Mouse (Mus musculus): ENCODE data around the gene Cfp.

Gene Cfp

DNA sequence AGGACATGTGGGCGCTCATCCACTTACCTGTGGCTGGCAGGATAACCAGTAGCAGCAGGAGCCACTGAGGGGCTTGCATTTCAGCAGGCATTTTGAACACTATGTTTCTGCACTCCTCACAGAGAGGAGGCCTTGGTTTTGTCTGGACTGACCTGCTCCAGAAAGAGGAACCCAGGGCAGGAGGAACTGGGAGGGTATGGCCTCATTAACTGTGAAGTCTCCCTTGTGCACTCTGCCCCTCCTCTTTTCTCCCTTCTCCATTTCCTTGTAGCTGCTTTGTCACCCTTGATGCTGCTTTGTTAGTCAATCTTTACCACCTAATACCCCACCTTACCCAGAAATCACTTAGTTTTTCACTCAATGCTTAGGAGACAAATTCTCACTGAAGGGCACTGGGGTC, at the start of gene Cfp:
Gene Cfp, minus strand, starts transcription at position 192 of the 400 bp plus-strand sequence.
- peak; percentile 79 for DNase-seq (ENCODE audit: low read depth)

DNA sequence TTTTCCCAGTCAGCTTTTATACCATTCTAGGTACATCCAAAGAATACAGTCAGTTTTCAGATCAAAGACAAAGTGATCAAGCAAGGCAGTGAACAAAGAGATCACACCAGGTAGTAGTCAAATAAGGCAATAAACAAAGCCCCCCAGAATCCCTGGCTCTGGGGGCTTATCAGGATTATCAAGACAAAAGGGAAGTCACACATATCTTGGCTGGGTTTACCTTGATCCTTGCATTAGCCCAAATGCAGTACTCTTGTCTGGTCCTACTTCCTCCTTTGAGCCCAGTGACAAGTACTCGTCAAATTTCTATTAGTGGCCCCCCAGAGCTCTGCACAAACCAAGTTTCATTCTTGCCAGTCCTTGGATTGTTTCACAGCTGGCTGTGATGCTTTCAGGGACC, 49.5 kb upstream of the Cfp start:
- DNase-seq (ENCODE audit: low read depth) = no peak

DNA sequence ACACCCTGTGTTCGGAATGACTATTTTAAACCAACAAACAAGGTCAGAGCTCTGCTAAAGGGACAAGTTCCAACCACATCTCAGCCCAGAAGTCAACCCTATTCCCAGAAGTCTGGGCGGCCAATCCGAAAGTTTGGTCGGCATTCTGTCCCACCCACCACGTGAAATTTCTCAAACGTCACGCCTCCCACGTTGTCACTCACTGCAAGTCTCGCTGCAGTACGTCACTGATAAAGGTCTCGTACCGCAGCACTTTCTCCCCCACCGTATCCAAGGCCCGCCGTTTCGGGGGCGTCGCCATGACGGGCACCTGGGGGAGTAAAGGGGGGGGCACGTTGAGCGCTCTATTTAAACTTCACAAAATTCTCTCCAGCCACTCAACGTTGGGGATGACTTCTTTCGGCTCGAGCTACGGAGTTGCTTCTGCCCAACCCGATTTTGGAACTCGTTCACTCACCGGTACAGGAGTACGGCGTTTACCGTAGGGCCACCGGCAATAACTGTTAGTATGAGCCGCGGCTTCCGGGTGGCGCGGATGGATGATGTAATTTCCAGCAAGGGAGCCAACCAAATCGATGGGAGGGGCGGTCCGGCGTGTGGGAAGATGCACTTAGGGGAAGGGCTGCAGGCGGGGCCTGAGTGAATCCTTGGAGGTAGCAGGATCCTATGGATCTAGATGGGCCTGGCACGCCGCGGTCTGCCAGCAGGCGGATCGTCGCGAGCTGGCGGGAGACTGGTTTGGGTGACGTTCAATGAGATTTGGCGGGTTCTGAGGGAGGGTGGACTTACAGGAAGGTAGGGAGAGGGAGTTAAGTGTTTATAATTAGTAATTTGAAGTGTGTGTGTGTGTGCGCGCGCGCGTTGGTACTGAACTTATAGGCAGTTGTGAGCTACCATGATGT, 30.4 kb upstream of the Cfp start, which contains the start of gene Uxt:
Gene Uxt, minus strand, starts transcription at position 541 of the 902 bp plus-strand sequence.
- DNase-seq (ENCODE audit: low read depth) = peak; percentile 95

DNA sequence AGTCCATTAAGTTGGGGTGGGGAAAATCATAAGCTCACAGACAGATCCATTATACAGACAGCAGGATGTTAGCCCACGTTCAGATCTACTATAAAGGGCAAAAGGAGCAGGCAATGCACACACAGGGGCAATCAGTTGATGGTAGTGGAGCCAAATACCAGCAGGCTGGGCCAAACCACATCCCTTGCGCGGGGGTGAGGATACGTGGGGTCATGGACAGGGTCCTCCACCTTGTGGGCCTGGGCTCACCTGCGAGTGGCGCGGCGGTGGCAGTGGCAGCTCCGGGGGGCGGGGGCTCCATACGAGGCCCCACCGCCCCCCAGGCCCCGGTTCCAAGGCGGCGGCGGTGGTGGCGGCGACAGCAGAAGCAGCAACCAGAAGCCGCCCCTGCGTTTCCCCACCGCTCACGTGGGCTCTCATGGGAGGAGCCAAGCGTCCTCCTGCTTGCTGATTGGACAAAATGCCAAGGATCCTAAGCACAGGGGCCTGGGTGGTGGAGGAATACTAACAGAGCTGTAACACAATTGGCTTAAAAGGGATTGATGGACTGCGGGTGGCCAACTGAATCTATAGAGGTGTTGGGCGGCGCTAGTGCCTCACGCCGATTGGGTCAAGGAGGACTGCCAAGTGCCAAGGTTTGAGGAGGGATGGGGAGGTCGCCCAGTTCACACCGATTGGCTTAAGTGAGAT, 19.0 kb upstream of the Cfp start, which contains the start of gene Elk1:
Gene Elk1, minus strand, starts transcription at position 418 of the 690 bp plus-strand sequence.
- peak; percentile 94 for DNase-seq (ENCODE audit: low read depth)

DNA sequence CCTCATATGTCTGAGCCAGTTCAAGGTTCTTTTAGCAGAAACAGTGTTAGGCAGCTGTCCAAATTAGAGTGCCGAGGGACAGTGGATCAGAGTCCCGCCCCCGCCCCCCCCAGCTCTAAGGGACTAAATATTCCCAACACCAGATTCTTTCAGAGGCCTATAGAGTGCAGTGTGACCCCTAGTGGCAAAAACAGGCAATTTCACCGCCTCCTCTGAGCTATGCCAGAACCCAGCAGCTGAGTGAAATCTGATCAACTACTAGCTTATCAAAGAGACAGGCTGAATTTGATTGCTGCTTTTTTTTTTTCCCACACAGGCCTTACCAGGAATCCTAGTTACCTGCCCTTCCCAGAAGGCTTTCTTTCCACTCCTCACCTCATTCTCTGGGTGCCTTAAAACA, 14.7 kb upstream of the Cfp start:
- DNase-seq (ENCODE audit: low read depth) = peak; percentile 40

DNA sequence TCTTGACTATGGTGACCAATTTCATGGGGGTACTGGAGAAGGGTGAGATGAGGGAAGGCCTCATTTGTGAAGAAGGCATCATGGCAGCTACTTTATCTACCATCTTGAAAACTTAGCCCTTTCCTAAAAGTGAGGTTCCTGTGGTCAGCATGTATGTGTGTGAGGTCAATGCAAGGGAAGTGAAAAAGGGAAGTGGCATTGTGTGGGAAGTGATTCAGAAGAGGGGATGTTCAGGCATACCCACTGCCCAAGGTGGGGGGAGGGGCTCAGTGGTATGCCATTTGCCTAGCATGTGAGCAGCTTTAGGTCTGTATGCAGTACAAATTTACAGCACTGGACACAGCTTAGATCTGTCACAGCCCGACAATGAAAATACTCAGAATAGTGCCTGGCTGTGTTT, 608 bp upstream of the Cfp start:
- DNase-seq (ENCODE audit: low read depth) = peak; percentile 93

DNA sequence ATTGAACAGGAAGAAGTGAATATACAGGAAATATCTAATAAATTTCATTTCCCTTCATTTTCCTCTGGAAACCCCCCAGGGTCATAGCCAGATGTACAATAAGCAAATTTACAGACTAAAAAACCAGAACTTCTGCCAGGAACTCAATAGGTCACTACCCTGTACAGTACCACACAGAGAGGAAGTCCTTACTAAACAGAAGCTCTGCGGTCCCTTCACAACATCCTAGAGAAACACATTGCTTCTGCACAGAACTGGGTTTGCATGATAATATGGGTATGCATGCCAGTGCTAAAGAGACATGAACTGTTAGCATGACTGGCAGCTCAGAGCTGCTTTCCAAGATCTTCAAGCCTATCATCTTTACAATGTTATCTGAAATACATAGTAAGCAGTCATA, 1.5 kb downstream of the Cfp start:
- DNase-seq (ENCODE audit: low read depth) = peak; percentile 54

DNA sequence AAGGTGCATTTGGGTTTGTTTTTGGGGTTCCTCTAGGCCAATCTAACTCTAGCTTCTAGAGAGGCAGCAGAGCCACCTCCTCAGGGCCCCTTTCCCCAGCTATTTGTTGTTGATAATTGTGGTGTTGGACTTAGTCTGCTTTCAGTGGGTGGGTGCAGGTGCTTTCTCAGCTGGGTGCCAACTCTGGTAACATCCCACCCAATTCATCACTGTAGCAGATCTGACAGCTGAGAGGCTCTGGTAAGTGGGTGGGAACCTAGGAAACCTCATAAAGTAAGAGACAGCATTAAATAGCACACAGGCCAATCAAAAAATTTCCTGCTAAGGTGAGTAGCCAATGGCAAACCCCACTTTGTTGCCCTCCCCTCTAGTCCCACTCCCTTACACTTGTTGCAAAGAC, 6.4 kb downstream of the Cfp start:
- no peak for DNase-seq (ENCODE audit: low read depth)

DNA sequence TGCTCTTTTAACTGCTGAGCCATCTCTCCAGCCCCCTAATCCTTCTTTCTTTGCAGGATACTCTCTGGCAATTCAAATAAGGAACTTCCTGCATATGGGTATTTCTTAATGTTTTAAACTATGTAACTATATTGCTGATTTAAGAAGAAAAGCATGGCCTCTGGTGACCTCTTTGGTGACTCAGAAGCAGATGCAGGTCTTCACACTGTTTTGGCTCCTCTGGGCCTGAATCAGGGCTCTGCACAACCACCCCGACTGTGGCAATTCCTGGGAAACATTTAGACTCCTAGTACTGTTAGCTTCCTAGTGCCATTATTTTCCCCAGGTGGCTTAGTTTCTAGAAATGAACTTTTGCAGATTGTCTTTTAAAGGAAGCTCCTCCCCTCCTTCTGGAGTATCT, 7.8 kb downstream of the Cfp start:
- no peak for DNase-seq (ENCODE audit: low read depth)

DNA sequence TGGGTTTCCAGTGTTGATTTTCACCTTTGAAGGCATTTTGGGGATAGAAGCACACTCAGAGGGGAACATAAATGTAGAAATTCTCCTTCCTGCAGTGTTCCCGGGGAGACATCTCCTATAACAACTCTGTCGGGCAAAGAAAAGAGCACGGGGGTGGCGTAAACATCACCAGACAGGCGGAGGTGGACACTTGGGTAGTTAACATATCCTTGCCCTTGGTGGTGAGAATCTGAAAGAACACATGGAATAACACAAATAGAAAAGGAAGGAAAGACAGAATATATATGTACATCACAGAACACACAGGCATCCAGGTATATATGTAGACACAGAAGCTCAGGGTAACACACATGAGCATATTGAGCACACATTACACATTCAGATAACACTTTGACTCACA, 10.0 kb downstream of the Cfp start:
- DNase-seq (ENCODE audit: low read depth) = no peak

DNA sequence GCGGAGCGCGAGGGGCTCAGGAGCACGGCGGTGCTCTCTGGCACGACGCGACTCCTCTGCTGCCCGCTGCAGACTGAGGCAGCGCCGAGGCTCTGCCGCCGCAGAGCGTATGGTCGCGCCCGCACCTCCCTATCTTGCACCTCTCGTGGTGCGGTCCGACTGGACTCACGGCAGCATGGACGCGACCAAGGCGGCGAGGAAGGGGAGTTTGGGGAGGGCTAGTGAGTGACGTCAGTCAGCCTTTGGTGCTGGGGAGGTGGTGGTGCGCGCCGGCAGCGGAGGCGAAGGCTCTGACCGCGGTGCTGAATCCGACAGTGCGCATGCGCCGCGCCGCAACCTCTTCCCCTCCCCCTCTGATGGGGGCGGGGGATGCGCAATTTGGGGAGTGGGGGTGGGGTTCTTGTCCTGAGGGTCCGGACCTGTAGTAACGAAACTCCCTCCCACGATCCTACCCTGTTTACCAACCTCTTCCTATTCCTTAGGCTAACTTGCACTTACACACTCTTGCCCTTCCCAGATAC, 10.5 kb downstream of the Cfp start, which contains the start of gene Syn1:
Gene Syn1, minus strand, starts transcription at position 161 of the 521 bp plus-strand sequence.
- no peak for DNase-seq (ENCODE audit: low read depth)

DNA sequence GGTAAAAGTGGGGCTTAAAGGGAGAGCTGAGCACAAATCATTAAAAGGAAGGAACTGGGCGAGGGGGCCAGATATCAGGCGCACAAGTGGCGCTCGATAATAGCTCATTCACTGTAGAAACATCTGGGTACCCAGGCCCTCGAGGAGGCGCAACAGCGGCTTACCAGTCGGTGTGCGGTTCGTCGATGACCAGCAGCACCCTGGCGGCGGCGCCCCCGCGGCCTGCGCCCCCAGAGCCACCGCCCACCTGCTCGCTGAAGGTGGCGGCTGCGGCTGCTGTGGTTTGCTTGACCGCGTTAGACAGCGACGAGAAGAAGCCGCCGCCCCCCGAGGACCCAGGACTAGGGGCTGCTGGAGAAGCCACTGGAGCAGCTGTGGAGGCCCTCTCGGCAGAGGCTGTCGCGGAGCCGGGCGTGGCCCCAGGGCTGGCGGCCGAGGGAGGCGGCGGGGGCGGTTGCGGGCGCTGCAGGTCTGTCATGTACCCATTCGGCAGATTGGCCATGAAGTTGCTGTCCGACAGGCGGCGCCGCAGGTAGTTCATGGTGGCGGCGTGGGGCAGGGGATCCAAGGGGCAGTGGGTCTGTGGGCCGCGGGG, 11.0 kb downstream of the Cfp start:
- DNase-seq (ENCODE audit: low read depth) = no peak

DNA sequence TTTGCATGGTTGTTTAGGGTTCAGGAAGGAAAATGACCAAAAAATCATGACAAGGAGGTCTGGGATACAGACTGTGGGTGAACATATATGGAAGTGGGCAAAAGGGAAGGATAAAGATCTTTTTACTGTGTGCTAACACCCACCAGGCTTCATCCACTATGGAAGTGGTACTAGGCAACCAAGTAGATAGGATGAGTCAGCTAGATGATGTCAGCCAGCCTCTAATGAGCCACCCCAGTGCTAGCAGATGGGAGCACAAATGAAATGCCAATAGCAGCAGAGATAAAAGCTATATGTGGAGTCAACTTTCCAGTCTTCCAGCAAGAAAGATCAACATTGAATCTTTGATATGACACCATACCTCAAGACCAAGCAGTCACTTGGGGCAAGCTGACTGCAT, 16.3 kb downstream of the Cfp start:
- peak; percentile 30 for DNase-seq (ENCODE audit: low read depth)

DNA sequence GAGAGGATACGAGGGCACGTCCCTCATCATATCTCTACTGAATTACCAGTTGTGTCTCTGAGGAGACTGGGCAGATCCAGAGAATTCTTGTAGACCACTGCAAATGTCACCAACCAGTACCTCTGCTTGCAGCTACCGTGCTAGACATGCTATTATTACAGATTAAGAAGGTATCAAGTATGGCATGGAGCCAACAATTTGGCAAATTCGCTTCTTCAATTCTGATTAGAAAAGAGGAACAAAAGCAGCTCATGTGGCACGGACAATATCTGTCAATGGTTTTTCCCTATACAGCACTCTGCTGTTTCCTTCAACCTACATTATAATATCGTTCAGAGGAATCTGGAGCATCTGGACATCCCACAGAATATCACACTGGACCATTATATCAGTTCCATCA, 17.6 kb downstream of the Cfp start:
- no peak for DNase-seq (ENCODE audit: low read depth)

DNA sequence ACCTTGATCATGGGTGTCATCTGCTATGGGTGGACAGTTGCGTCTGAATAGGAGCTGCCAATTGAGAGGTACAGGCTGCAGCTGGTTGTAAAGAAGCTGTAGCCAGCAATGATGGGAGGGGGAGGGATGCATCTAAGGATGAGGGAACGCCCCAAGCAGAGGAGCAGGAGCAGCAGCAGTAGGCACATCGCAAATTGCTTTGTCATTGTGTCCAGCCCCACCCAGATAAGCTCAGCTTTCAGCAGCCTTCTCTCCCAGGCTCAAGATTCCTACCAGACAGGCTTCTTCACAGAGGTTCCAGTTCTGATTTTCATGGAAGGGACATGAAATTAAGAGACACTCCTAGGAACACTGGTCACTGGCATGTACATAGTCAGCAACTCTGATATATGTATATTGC, 21.3 kb downstream of the Cfp start:
- DNase-seq (ENCODE audit: low read depth) = no peak
